Mouse (Mus musculus) kidney, postnatal 0 days (tissue): Measurements from ENCODE around the gene Rnf4. TPM values are rescaled to one million over a fixed set of nuclear protein-coding genes. Genes with fewer than 3 reads are reported as not detected.

Experiments used
- ATAC-seq: fragments of 200-750 bp; cut with Nextera tagmentation; replicated peaks from 2 replicates; pipeline ENCODE4 v1.8.0; 2017; ENCODE audit warnings: low read depth, moderate number of reproducible peaks, moderate TSS enrichment, moderate library complexity; ENCODE audit not compliant: low FRiP score
- DNase-seq: peaks from one replicate; pipeline ENCODE4 v3.0.0-alpha.2; 2016; ENCODE audit warnings: low spot score
- H3K27ac ChIP-seq: fragments of 300-500 bp; sonication (generic); 2 replicates; pipeline ENCODE4 v1.5.1; 2014; ENCODE audit warnings: mild to moderate bottlenecking
- H3K27me3 ChIP-seq: fragments of 300-500 bp; sonication (generic); 2 replicates; pipeline ENCODE4 v1.6.1; 2014; ENCODE audit warnings: low read length, mixed read lengths; ENCODE audit not compliant: insufficient read depth
- H3K36me3 ChIP-seq: fragments of 300-500 bp; sonication (generic); 2 replicates; pipeline ENCODE4 v1.6.1; 2014; ENCODE audit warnings: low read length, mixed read lengths; ENCODE audit not compliant: insufficient read depth
- H3K4me1 ChIP-seq: fragments of 300-500 bp; sonication (generic); replicated peaks from 2 replicates; pipeline ENCODE4 v1.6.1; 2014; ENCODE audit warnings: antibody characterized with exemption, low read length, mixed read lengths; ENCODE audit not compliant: insufficient read depth
- H3K4me2 ChIP-seq: fragments of 300-500 bp; sonication (generic); 2 replicates; pipeline ENCODE4 v1.6.1; 2014; ENCODE audit warnings: mild to moderate bottlenecking, low read length, moderate library complexity, mixed read lengths
- H3K4me3 ChIP-seq: fragments of 300-500 bp; sonication (generic); replicated peaks from 2 replicates; pipeline ENCODE4 v1.5.1; 2014; ENCODE audit warnings: low read depth, low read length
- H3K9ac ChIP-seq: fragments of 300-500 bp; sonication (generic); 2 replicates; pipeline ENCODE4 v1.6.1; 2014; ENCODE audit warnings: low read depth, low read length
- H3K9me3 ChIP-seq: fragments of 300-500 bp; sonication (generic); replicated peaks from 2 replicates; pipeline ENCODE4 v1.6.1; 2016; ENCODE audit warnings: low read length, inconsistent platforms, mixed read lengths
- CTCF ChIP-seq: IDR thresholded peaks from 2 replicates; pipeline ENCODE4 v1.5.1; 2016; ENCODE audit warnings: antibody characterized with exemption, low read depth, mild to moderate bottlenecking, moderate library complexity
- whole genome bisulfite sequencing: fragments of 180-500 bp; shearing (Covaris S2); extraction: QIAGEN DNeasy Blood & Tissue Kit; methylation state at CpG from one replicate; pipeline ENCODE4 v1.1.7; 2014; 5-methylcytosine and 5-hydroxymethylcytosine counted together
- polyA plus RNA-seq: library from polyadenylated mRNA; unstranded; fragments of >200 nt; fragmentation: Nextera tagmentation; extraction: Ambion mirVana; gene quantifications from 2 replicates; pipeline ENCODE4 v1.2.1, GENCODE M21; 2015

Rnf4 gene
- polyA plus RNA-seq, 1 experiment from 2014 or later: 118 TPM

GRCm38 (mm10) chr5:34334081-34334480, 2.0 kb upstream of the Rnf4 start:
- Histone ChIP-seq H3K27me3 (no peaks in the 10 kb centered on the region), H3K4me1 (0 out of 2 replicates have a peak, but pooled peaks cover 10% of the 10 kb centered on the region), H3K4me2 (no peak overlapping the region), H3K36me3 (no peaks in the 10 kb centered on the region), H3K9ac (no peak overlapping the region), H3K4me3 (no peak overlapping the region), H3K27ac (no peak overlapping the region), H3K9me3 (no peaks in the 10 kb centered on the region; the same call in 1 of the 2 replicates)
- WGBS: 82% methylated on average over 1 of the region's 1 CpGs
- TF ChIP-seq CTCF: no peak
- DNase-seq: no peak
- ATAC-seq: no peak

GRCm38 (mm10) chr5:34335539-34336096, 471 bp upstream of the Rnf4 start:
- Histone ChIP-seq H3K36me3 (no peaks in the 10 kb centered on the region), H3K4me2 (peak overlapping the region; percentile 88), H3K27ac (peak overlapping the region; percentile 98), H3K4me1 (0 out of 2 replicates have a peak, but pooled peaks cover 10% of the 10 kb centered on the region), H3K9me3 (no peaks in the 10 kb centered on the region), H3K9ac (peak overlapping the region; percentile 99), H3K27me3 (no peaks in the 10 kb centered on the region), H3K4me3 (peak overlapping the region; percentile 98)
- TF ChIP-seq CTCF: no peak
- WGBS: 2% methylated on average over 21 of the region's 21 CpGs
- peak; percentile 71 for ATAC-seq
- peak; percentile 54 for DNase-seq

- ATAC-seq (peak; percentile 53; the same call in 1 of the 2 replicates), DNase-seq (peak; percentile 71)
- Histone ChIP-seq H3K9me3 (no peaks in the 10 kb centered on the region), H3K27me3 (no peaks in the 10 kb centered on the region), H3K4me2 (peak overlapping the region; percentile 74), H3K27ac (peak overlapping the region; percentile 98), H3K4me1 (0 out of 2 replicates have a peak, but pooled peaks cover 10% of the 10 kb centered on the region), H3K4me3 (peak overlapping the region; percentile 98), H3K36me3 (no peaks in the 10 kb centered on the region), H3K9ac (peak overlapping the region; percentile 99)
- WGBS: under 1% methylated on average over 42 of the region's 42 CpGs
- no peak for TF ChIP-seq CTCF
These were observed 824 bp downstream of the Rnf4 start for GRCm38 (mm10) chr5:34336775-34337450.

DNA sequence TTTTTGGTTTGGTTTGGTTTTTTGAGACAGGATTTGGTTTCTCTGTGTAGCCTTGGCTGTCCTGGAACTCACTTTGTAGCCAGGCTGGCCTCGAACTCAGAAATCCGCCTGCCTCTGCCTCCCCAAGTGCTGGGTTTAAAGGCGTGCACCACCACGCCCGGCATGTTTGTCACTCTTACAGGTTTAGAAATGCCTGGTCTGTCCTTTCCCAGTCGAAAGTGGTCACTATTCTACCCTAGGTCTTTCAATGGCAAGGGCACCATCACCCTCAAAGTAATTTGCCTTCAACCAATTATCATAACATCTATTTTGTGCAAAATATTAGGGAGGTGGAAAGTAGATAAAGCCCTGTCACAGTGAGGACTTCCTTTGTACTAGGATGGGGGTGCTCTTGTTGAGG, 4.2 kb downstream of the Rnf4 start:
- H3K9ac ChIP-seq: no peak overlapping the region
- ATAC-seq (no peak), DNase-seq (no peak)
- H3K27ac ChIP-seq: no peak overlapping the region
- H3K4me2 ChIP-seq: no peak overlapping the region
- no peak overlapping the region for H3K4me3 ChIP-seq
- H3K9me3 ChIP-seq: no peaks in the 10 kb centered on the region
- H3K27me3 ChIP-seq: no peaks in the 10 kb centered on the region
- 0 out of 2 replicates have a peak, but pooled peaks cover 10% of the 10 kb centered on the region for H3K4me1 ChIP-seq
- WGBS: 94% methylated on average over 6 of the region's 6 CpGs
- peaks cover 6% of the 10 kb centered on the region; the same call in 1 of the 2 replicates for H3K36me3 ChIP-seq
- no peak for TF ChIP-seq CTCF

- no peak for DNase-seq
- no peak overlapping the region for H3K4me2 ChIP-seq
- peaks cover 72% of the 10 kb centered on the region for H3K36me3 ChIP-seq
- H3K4me3 ChIP-seq: no peak overlapping the region
- ATAC-seq: no peak
- WGBS: 94% methylated on average over 3 of the region's 3 CpGs
- no peak for TF ChIP-seq CTCF
- no peak overlapping the region for H3K9ac ChIP-seq
- no peaks in the 10 kb centered on the region for H3K4me1 ChIP-seq
- H3K9me3 ChIP-seq: no peaks in the 10 kb centered on the region
- no peaks in the 10 kb centered on the region for H3K27me3 ChIP-seq
- no peak overlapping the region for H3K27ac ChIP-seq
These were observed 16.1 kb downstream of the Rnf4 start for GRCm38 (mm10) chr5:34352084-34352631.

- Histone ChIP-seq H3K9me3 (no peaks in the 10 kb centered on the region), H3K27me3 (no peaks in the 10 kb centered on the region), H3K36me3 (peaks cover 17% of the 10 kb centered on the region), H3K4me2 (no peak overlapping the region), H3K9ac (no peak overlapping the region), H3K27ac (no peak overlapping the region), H3K4me1 (no peaks in the 10 kb centered on the region), H3K4me3 (no peak overlapping the region)
- no peak for ATAC-seq
- 92% methylated on average over 3 of the region's 3 CpGs for WGBS
- DNase-seq: no peak
- no peak for TF ChIP-seq CTCF
These were observed 24.2 kb downstream of the Rnf4 start for GRCm38 (mm10) chr5:34360261-34360660.
